Mouse (Mus musculus): ENCODE results near the gene Dhrs13. TPM values are rescaled to one million over a fixed set of nuclear protein-coding genes. Genes with fewer than 3 reads are reported as not detected.

The Dhrs13 gene
- total and polyA plus RNA-seq, 2 experiments from 2014 or later: 52.8 to 69.6 TPM

DNA sequence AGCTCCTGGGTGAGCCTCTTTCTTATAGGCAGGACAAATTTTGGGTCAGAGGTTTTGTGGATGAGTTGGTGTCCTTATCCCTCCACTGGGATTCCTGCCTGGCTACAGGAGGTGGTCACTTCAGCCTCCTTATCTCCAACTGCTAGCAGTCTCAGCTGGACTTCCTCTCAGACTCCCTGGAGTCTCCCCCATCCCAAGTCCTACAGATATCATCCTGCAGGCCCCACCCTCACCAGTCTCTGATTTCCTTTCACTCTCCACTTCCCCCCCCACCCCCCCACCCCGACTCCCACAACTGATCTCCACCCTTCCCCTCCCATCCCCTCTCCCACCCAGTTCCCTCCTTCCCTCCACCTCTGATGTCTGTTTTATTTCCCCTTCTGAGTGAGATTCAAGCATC is 51.5 kb downstream of the Dhrs13 start:
- 0 out of 2 replicates have a peak, but pooled peaks cover 11% of the 10 kb centered on the region for H3K4me1 ChIP-seq (ENCODE audit: insufficient read depth, low read length)
- H3K9me3 ChIP-seq (ENCODE audit: low read length): no peaks in the 10 kb centered on the region
- H3K4me3 ChIP-seq (ENCODE audit: low read length): no peak overlapping the region
- no peaks in the 10 kb centered on the region for H3K27me3 ChIP-seq (ENCODE audit: insufficient read depth, low read length)
- DNase-seq (ENCODE audit: low spot score) (no peak), ATAC-seq (no peak)
- H3K27ac ChIP-seq: no peak overlapping the region
- H3K4me2 ChIP-seq (ENCODE audit: low read depth, low read length): no peak overlapping the region
- no peaks in the 10 kb centered on the region for H3K36me3 ChIP-seq (ENCODE audit: insufficient read depth, low read length)
- no peak overlapping the region for H3K9ac ChIP-seq (replicated peaks; ENCODE audit: low read length)
- WGBS: 50% methylated on average over 1 of the region's 1 CpGs
- TF ChIP-seq CTCF (IDR thresholded peaks at IDR 0.05; ENCODE audit: low read depth): no peak

DNA sequence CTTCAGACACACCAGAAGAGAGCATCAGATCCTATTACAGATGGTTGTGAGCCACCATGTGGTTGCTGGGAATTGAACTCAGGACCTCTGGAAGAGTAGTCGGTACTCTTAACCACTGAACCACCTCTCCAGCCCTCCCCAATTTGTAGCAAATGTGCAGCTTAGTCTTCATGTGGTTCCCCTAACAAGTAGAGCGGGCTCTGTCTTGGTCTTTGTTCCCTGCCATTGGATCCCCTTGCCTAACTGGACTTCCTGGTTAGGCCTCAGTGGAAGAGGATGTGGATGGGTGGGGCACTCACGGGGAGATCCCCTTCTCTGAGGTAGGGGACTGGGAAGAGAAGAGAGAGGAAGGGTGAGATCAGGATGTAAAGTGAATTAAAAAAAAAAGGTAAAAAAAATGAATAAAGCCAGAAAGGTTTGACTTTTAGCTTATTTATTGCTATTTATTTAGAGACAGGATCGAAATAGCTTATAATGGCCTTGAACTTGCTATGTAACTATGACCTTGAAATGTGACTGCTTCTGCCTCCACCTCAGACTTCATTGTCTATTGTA is 54.9 kb downstream of the Dhrs13 start:
- Histone ChIP-seq H3K27me3 (ENCODE audit: insufficient read depth, low read length) (no peaks in the 10 kb centered on the region), H3K27ac (no peak overlapping the region), H3K36me3 (ENCODE audit: insufficient read depth, low read length) (no peaks in the 10 kb centered on the region), H3K4me3 (ENCODE audit: low read length) (no peak overlapping the region), H3K9ac (replicated peaks; ENCODE audit: low read length) (no peak overlapping the region), H3K4me1 (ENCODE audit: insufficient read depth, low read length) (no peaks in the 10 kb centered on the region), H3K4me2 (ENCODE audit: low read depth, low read length) (no peak overlapping the region), H3K9me3 (ENCODE audit: low read length) (no peaks in the 10 kb centered on the region)
- 76% methylated on average over 4 of the region's 4 CpGs for WGBS
- TF ChIP-seq CTCF (IDR thresholded peaks at IDR 0.05; ENCODE audit: low read depth): no peak
- DNase-seq (ENCODE audit: low spot score) (no peak), ATAC-seq (no peak)

MicroRNAs within 50 kb of the gene (microRNA counts, 519-probe panel; counts per million panel counts)
- 2,600 counts per million, percentile 39 among the panel's probes with 10 or more counts for microRNA mmu-miR-144
- microRNA mmu-miR-451: 3,768 counts per million, percentile 66 among the panel's probes with 10 or more counts

Small RNA genes within 50 kb of the gene (microRNA-seq; reads per million reads assigned to microRNA genes)
- 30.5 to 72.3 reads per million in 2 experiments for gene Mir144
- gene Mir451a: 0 reads per million in 2 experiments
- 0 reads per million in 2 experiments for gene Mir451b

Other genes starting within 250 kb of the Dhrs13 start
- gene Gm10277, start 244.5 kb upstream of the Dhrs13 start, total RNA-seq (2014; rRNA removed): not detected in 2 replicates
- gene Gm10277, start 244.5 kb upstream of the Dhrs13 start, polyA plus RNA-seq (2015; fragmentation: Nextera tagmentation; extraction: Ambion mirVana): 0.69 and 0.91 TPM in 2 replicates
- 2.8 and 6.8 TPM in 2 replicates for gene Pipox, start 138.2 kb upstream of the Dhrs13 start, total RNA-seq (2014; rRNA removed)
- 4.4 and 4.6 TPM in 2 replicates for gene Pipox, start 138.2 kb upstream of the Dhrs13 start, polyA plus RNA-seq (2015; fragmentation: Nextera tagmentation; extraction: Ambion mirVana)
- 175 and 177 TPM in 2 replicates for gene Sez6, start 101.5 kb upstream of the Dhrs13 start, total RNA-seq (2014; rRNA removed)
- gene Sez6, start 101.5 kb upstream of the Dhrs13 start, polyA plus RNA-seq (2015; fragmentation: Nextera tagmentation; extraction: Ambion mirVana): 113 and 127 TPM in 2 replicates
- 31.9 and 34.9 TPM in 2 replicates for gene Phf12, start 49.5 kb upstream of the Dhrs13 start, total RNA-seq (2014; rRNA removed)
- 8.3 and 8.7 TPM in 2 replicates for gene Phf12, start 49.5 kb upstream of the Dhrs13 start, polyA plus RNA-seq (2015; fragmentation: Nextera tagmentation; extraction: Ambion mirVana)
- 107 and 108 TPM in 2 replicates for gene Flot2, start 5.7 kb downstream of the Dhrs13 start, total RNA-seq (2014; rRNA removed)
- gene Flot2, start 5.7 kb downstream of the Dhrs13 start, polyA plus RNA-seq (2015; fragmentation: Nextera tagmentation; extraction: Ambion mirVana): 121 and 123 TPM in 2 replicates
- 38.4 and 40.3 TPM in 2 replicates for gene Eral1, start 48.1 kb downstream of the Dhrs13 start, total RNA-seq (2014; rRNA removed)
- gene Eral1, start 48.1 kb downstream of the Dhrs13 start, polyA plus RNA-seq (2015; fragmentation: Nextera tagmentation; extraction: Ambion mirVana): 25.7 and 26.9 TPM in 2 replicates
- 27.6 and 32.6 TPM in 2 replicates for gene Fam222b, start 62.4 kb downstream of the Dhrs13 start, total RNA-seq (2014; rRNA removed)
- 22.6 and 22.9 TPM in 2 replicates for gene Fam222b, start 62.4 kb downstream of the Dhrs13 start, polyA plus RNA-seq (2015; fragmentation: Nextera tagmentation; extraction: Ambion mirVana)
- gene Traf4, start 133.3 kb downstream of the Dhrs13 start, total RNA-seq (2014; rRNA removed): 124 and 130 TPM in 2 replicates
- 79.5 and 88.7 TPM in 2 replicates for gene Traf4, start 133.3 kb downstream of the Dhrs13 start, polyA plus RNA-seq (2015; fragmentation: Nextera tagmentation; extraction: Ambion mirVana)
- gene Nek8, start 144.4 kb downstream of the Dhrs13 start, total RNA-seq (2014; rRNA removed): 7.6 and 11.8 TPM in 2 replicates
- gene Nek8, start 144.4 kb downstream of the Dhrs13 start, polyA plus RNA-seq (2015; fragmentation: Nextera tagmentation; extraction: Ambion mirVana): 7.3 and 7.7 TPM in 2 replicates
- 37.5 and 46.1 TPM in 2 replicates for gene Tlcd1, start 144.4 kb downstream of the Dhrs13 start, total RNA-seq (2014; rRNA removed)
- 36.8 and 42.6 TPM in 2 replicates for gene Tlcd1, start 144.4 kb downstream of the Dhrs13 start, polyA plus RNA-seq (2015; fragmentation: Nextera tagmentation; extraction: Ambion mirVana)
- 418 and 469 TPM in 2 replicates for gene Rpl23a, start 151.3 kb downstream of the Dhrs13 start, total RNA-seq (2014; rRNA removed)
- gene Rpl23a, start 151.3 kb downstream of the Dhrs13 start, polyA plus RNA-seq (2015; fragmentation: Nextera tagmentation; extraction: Ambion mirVana): 906 and 915 TPM in 2 replicates
- gene Rab34, start 156.2 kb downstream of the Dhrs13 start, total RNA-seq (2014; rRNA removed): 85.6 and 96.4 TPM in 2 replicates
- gene Rab34, start 156.2 kb downstream of the Dhrs13 start, polyA plus RNA-seq (2015; fragmentation: Nextera tagmentation; extraction: Ambion mirVana): 63.5 and 76.2 TPM in 2 replicates
- 1.9 and 4.9 TPM in 2 replicates for gene Proca1, start 161.1 kb downstream of the Dhrs13 start, total RNA-seq (2014; rRNA removed)
- gene Proca1, start 161.1 kb downstream of the Dhrs13 start, polyA plus RNA-seq (2015; fragmentation: Nextera tagmentation; extraction: Ambion mirVana): 5.6 and 5.8 TPM in 2 replicates
- gene Sdf2, start 213.5 kb downstream of the Dhrs13 start, total RNA-seq (2014; rRNA removed): 77.1 and 112 TPM in 2 replicates
- gene Sdf2, start 213.5 kb downstream of the Dhrs13 start, polyA plus RNA-seq (2015; fragmentation: Nextera tagmentation; extraction: Ambion mirVana): 107 and 113 TPM in 2 replicates
- 34.2 and 36.0 TPM in 2 replicates for gene Supt6, start 213.7 kb downstream of the Dhrs13 start, total RNA-seq (2014; rRNA removed)
- gene Supt6, start 213.7 kb downstream of the Dhrs13 start, polyA plus RNA-seq (2015; fragmentation: Nextera tagmentation; extraction: Ambion mirVana): 17.1 and 19.0 TPM in 2 replicates
- gene 2610507B11Rik, start 229.5 kb downstream of the Dhrs13 start, total RNA-seq (2014; rRNA removed): 86.2 and 93.6 TPM in 2 replicates
- gene 2610507B11Rik, start 229.5 kb downstream of the Dhrs13 start, polyA plus RNA-seq (2015; fragmentation: Nextera tagmentation; extraction: Ambion mirVana): 78.2 and 79.0 TPM in 2 replicates

All from hindbrain, postnatal 0 days (tissue).